Mouse (Mus musculus) liver, embryonic 14.5 days (tissue): ENCODE measurements around the gene H2al3. TPM values are rescaled to one million over a fixed set of nuclear protein-coding genes. Genes with fewer than 3 reads are reported as not detected.

Experiments used
- ATAC-seq: fragments of 200-750 bp; cut with Nextera tagmentation; 2 replicates; pipeline ENCODE4 v1.8.0; 2017; ENCODE audit warnings: moderate number of reproducible peaks, mild to moderate bottlenecking, moderate library complexity; ENCODE audit not compliant: insufficient read depth
- DNase-seq, 3 experiments: peaks; one replicate each; pipeline ENCODE4 v3.0.0-alpha.2; 2012 to 2013; ENCODE audit warnings: low read depth in 3 of 3, low spot score in 3 of 3
- H3K27ac ChIP-seq: fragments of 300-500 bp; sonication (generic); 2 replicates; pipeline ENCODE4 v1.5.1; 2014; ENCODE audit warnings: moderate library complexity, mild to moderate bottlenecking, control low read depth, inconsistent platforms
- H3K27me3 ChIP-seq: fragments of 300-500 bp; sonication (generic); 2 replicates; pipeline ENCODE4 v1.6.1; 2014; ENCODE audit warnings: mild to moderate bottlenecking, low read length, moderate library complexity; ENCODE audit not compliant: control insufficient read depth, insufficient read depth
- H3K36me3 ChIP-seq: fragments of 300-500 bp; sonication (generic); replicated peaks from 2 replicates; pipeline ENCODE4 v1.6.1; 2014; ENCODE audit warnings: low read depth; ENCODE audit not compliant: control insufficient read depth, insufficient read depth
- H3K4me1 ChIP-seq, 2 experiments: fragments of 200-500 bp in 1 of 2; fragments of 300-500 bp in 1 of 2; sonication (generic) in 1 of 2; replicated peaks; 2 replicates each; pipeline ENCODE4 v1.6.1; 2012 to 2014; ENCODE audit warnings: antibody characterized with exemption in 1 of 2, inconsistent platforms in 1 of 2, low read length in 1 of 2; ENCODE audit not compliant: control insufficient read depth in 2 of 2, insufficient read depth in 2 of 2
- H3K4me2 ChIP-seq: fragments of 300-500 bp; sonication (generic); 2 replicates; pipeline ENCODE4 v1.6.1; 2014; ENCODE audit warnings: low read depth, mild to moderate bottlenecking, control low read depth, moderate library complexity
- H3K4me3 ChIP-seq, 2 experiments: fragments of 200-500 bp in 1 of 2; fragments of 300-500 bp in 1 of 2; sonication (generic) in 1 of 2; 2 replicates each; pipeline ENCODE4 v1.5.1; 2012 to 2014; ENCODE audit warnings: low read depth in 2 of 2, low read length in 2 of 2, mild to moderate bottlenecking in 2 of 2, control low read depth in 1 of 2, inconsistent platforms in 1 of 2, moderate library complexity in 1 of 2; ENCODE audit not compliant: insufficient read depth in 1 of 2
- H3K9ac ChIP-seq: fragments of 300-500 bp; sonication (generic); replicated peaks from 2 replicates; pipeline ENCODE4 v1.6.1; 2014; ENCODE audit warnings: mild to moderate bottlenecking, control low read depth, moderate library complexity
- H3K9me3 ChIP-seq: fragments of 300-500 bp; sonication (generic); 2 replicates; pipeline ENCODE4 v1.6.1; 2016; ENCODE audit warnings: low read length, mixed read lengths; ENCODE audit not compliant: control insufficient read depth
- CTCF ChIP-seq: IDR thresholded peaks from 2 replicates; pipeline ENCODE4 v1.5.1; 2016; ENCODE audit warnings: antibody characterized with exemption, low read depth, control low read depth
- EP300 ChIP-seq: IDR thresholded peaks from 2 replicates; pipeline ENCODE4 v1.6.1; 2016; ENCODE audit warnings: antibody characterized with exemption, low read depth
- WGBS: fragments of 180-500 bp; shearing (Covaris S2); extraction: QIAGEN DNeasy Blood & Tissue Kit; methylation state at CpG from one replicate; pipeline ENCODE4 v1.1.7; 2014; ENCODE audit not compliant: insufficient replicate concordance; 5-methylcytosine and 5-hydroxymethylcytosine counted together
- polyA plus RNA-seq, 2 experiments: library from polyadenylated mRNA; depleted of rRNA in 1 of 2; stranded (reverse) in 1 of 2; unstranded in 1 of 2; fragments of >200 nt; fragmentation: Nextera tagmentation in 1 of 2; extraction: Ambion mirVana in 1 of 2; gene quantifications; 2 replicates each; pipeline versions ENCODE4 v1.2.1 to v1.2.3; 2012 to 2014

The H2al3 gene
- polyA plus RNA-seq (2012; rRNA removed): not detected in 2 replicates
- polyA plus RNA-seq (2014; fragmentation: Nextera tagmentation; extraction: Ambion mirVana): not detected in 2 replicates

- ATAC-seq (no peak), DNase-seq (no peak)
- Histone ChIP-seq H3K4me2 (no peak within 1 kb of the TSS), H3K27ac (no peak within 1 kb of the TSS), H3K36me3 (no peaks in the 10 kb centered on the region), H3K4me3 (no peak within 1 kb of the TSS), H3K4me1 (no peaks in the 10 kb centered on the region), H3K9me3 (no peaks in the 10 kb centered on the region), H3K9ac (no peak within 1 kb of the TSS), H3K27me3 (no peaks in the 10 kb centered on the region)
- TF ChIP-seq CTCF (no peak), EP300 (no peak)
- 36% methylated on average over 1 of the region's 1 CpGs for WGBS
Measured at GRCm38 (mm10) chrX:9849403-9849802, at the start of gene H2al3. Gene H2al3 (plus strand): TSS chrX:9849703.

- no peak overlapping the region for H3K9ac ChIP-seq
Measured at GRCm38 (mm10) chrX:9810101-9810500, 39.4 kb upstream of the H2al3 start.

GRCm38 (mm10) chrX:9812469-9812868 is 37.0 kb upstream of the H2al3 start:
- Histone ChIP-seq H3K4me2 (no peak overlapping the region), H3K36me3 (no peaks in the 10 kb centered on the region), H3K27me3 (no peaks in the 10 kb centered on the region), H3K4me3 (no peak overlapping the region), H3K4me1 (no peaks in the 10 kb centered on the region), H3K9ac (no peak overlapping the region), H3K27ac (no peak overlapping the region), H3K9me3 (no peaks in the 10 kb centered on the region)
- no peak for DNase-seq
- ATAC-seq: no peak
- TF ChIP-seq CTCF (no peak), EP300 (no peak)

More at GRCm38 (mm10) chrX:9810101-9810500, 39.4 kb upstream of the H2al3 start:
- Histone ChIP-seq H3K36me3 (no peaks in the 10 kb centered on the region), H3K4me3 (no peak overlapping the region), H3K4me1 (no peaks in the 10 kb centered on the region), H3K9me3 (no peaks in the 10 kb centered on the region), H3K4me2 (no peak overlapping the region), H3K27me3 (no peaks in the 10 kb centered on the region), H3K27ac (no peak overlapping the region)
- ATAC-seq (no peak), DNase-seq (no peak)
- WGBS: 58% methylated on average over 1 of the region's 1 CpGs
- TF ChIP-seq EP300: no peak
- no peak for TF ChIP-seq CTCF

GRCm38 (mm10) chrX:9834779-9835178 is 14.7 kb upstream of the H2al3 start:
- H3K4me2 ChIP-seq: no peak overlapping the region
- no peak overlapping the region for H3K9ac ChIP-seq
- H3K27me3 ChIP-seq: no peaks in the 10 kb centered on the region
- no peaks in the 10 kb centered on the region for H3K9me3 ChIP-seq
- TF ChIP-seq CTCF (no peak), EP300 (no peak)
- no peaks in the 10 kb centered on the region for H3K4me1 ChIP-seq
- no peak overlapping the region for H3K27ac ChIP-seq
- no peak for DNase-seq
- 60% methylated on average over 2 of the region's 2 CpGs for WGBS
- no peak overlapping the region for H3K4me3 ChIP-seq
- ATAC-seq: no peak
- H3K36me3 ChIP-seq: no peaks in the 10 kb centered on the region

- ATAC-seq (no peak), DNase-seq (no peak)
- Histone ChIP-seq H3K4me1 (no peaks in the 10 kb centered on the region), H3K4me3 (no peak within 1 kb of the TSS), H3K9ac (no peak within 1 kb of the TSS), H3K4me2 (no peak within 1 kb of the TSS), H3K36me3 (no peaks in the 10 kb centered on the region), H3K9me3 (no peaks in the 10 kb centered on the region), H3K27me3 (no peaks in the 10 kb centered on the region), H3K27ac (no peak within 1 kb of the TSS)
- 54% methylated on average over 3 of the region's 3 CpGs for WGBS
- TF ChIP-seq CTCF (no peak), EP300 (no peak)
Measured at GRCm38 (mm10) chrX:9846628-9847027, 2.9 kb upstream of the H2al3 start, which contains the start of gene Hypm. Gene Hypm (plus strand): TSS chrX:9846928.
